Mouse (Mus musculus): ENCODE results near the gene Pnliprp2. TPM values are rescaled to one million over a fixed set of nuclear protein-coding genes. Genes with fewer than 3 reads are reported as not detected.

Pnliprp2 gene
- total and polyA plus RNA-seq, 3 experiments: not detected

DNA sequence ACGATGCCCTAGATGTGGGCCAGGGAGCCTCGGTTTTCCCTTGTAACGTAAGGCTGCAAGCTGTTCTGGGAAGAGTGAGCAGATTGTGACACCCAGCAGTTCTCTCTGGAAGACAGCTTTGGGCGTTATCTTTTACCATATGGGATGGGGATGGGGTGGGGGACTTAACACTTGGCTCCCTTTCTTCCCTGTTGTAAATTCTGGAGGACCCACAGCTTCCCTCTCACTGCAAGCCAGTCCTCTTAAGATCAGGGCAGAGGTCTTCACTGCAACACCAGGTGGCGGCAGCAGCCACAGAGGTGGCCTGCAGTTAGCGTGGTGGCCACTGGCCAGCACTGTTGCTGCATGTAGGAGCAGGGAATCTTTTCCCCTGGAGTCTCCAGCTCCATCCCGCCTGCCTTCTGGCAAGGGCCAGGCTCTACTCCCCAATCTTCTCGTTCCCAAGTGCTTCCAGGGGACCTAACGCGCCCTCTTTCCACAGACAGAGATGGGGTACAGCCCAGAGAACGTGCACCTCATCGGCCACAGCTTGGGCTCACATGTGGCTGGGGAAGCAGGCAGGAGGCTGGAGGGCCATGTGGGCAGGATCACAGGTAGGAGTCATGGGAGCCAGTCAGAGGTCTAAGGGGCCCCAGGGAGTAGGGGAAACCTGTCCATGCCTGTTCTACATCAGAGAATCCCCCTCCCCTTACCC lies 3.5 kb downstream of the Pnliprp2 start:
- Histone ChIP-seq H3K79me2 (ENCODE audit: control insufficient read depth, insufficient read depth, low read length, poor library complexity) (no peaks in the 10 kb centered on the region), H3K27ac (ENCODE audit: control insufficient read depth, low read depth, low read length) (no peak overlapping the region), H3K9me3 (replicated peaks; ENCODE audit: insufficient read depth, low read length) (no peaks in the 10 kb centered on the region), H3K27me3 (ENCODE audit: control insufficient read depth in 1 of 2, insufficient read depth in 2 of 2, low read length in 2 of 2) (no peaks in the 10 kb centered on the region), H3K9ac (ENCODE audit: control insufficient read depth, low read depth, low read length, poor library complexity, severe bottlenecking) (no peak overlapping the region), H3K4me1 (ENCODE audit: control insufficient read depth in 1 of 2, insufficient read depth in 2 of 2, low read length in 2 of 2) (no peaks in the 10 kb centered on the region), H3K36me3 (ENCODE audit: control insufficient read depth in 1 of 2, insufficient read depth in 2 of 2, low read length in 2 of 2) (no peaks in the 10 kb centered on the region), H3K4me3 (ENCODE audit: control insufficient read depth in 1 of 2, insufficient read depth in 1 of 2, low read depth in 2 of 2, low read length in 2 of 2) (no peak overlapping the region)
- DNase-seq (ENCODE audit: low read depth, low spot score): no peak
- TF ChIP-seq MEF2A (IDR thresholded peaks at IDR 0.05; ENCODE audit: extremely low read depth, insufficient replicate concordance, low read depth, low read length, poor library complexity, severe bottlenecking): no peak
- TF ChIP-seq MXI1 (IDR thresholded peaks at IDR 0.05; ENCODE audit: low read depth, low read length): no peak
- no peak for TF ChIP-seq ZKSCAN1 (IDR thresholded peaks at IDR 0.05; ENCODE audit: low read depth, low read length)
- no peak for TF ChIP-seq ZMIZ1 (IDR thresholded peaks at IDR 0.05; ENCODE audit: low read depth, low read length)
- TF ChIP-seq POLR2AphosphoS2 (IDR thresholded peaks at IDR 0.05; ENCODE audit: low read length): no peak
- TF ChIP-seq GATA1 (IDR thresholded peaks at IDR 0.05; ENCODE audit: low read depth, low read length): no peak
- TF ChIP-seq MYC (IDR thresholded peaks at IDR 0.05; ENCODE audit: low read depth, low read length): no peak
- no peak for TF ChIP-seq ETS1 (IDR thresholded peaks at IDR 0.05; ENCODE audit: low read depth, low read length)
- no peak for TF ChIP-seq TCF12 (IDR thresholded peaks at IDR 0.05; ENCODE audit: low read depth, low read length)
- TF ChIP-seq MAZ (IDR thresholded peaks at IDR 0.05; ENCODE audit: low read depth, low read length): no peak
- no peak for TF ChIP-seq POLR2A (IDR thresholded peaks at IDR 0.05; ENCODE audit: control insufficient read depth in 1 of 2, insufficient read depth in 1 of 2, low read depth in 1 of 2, low read length in 2 of 2, poor library complexity in 1 of 2)
- TF ChIP-seq SMC3 (IDR thresholded peaks at IDR 0.05; ENCODE audit: low read depth, low read length): no peak
- TF ChIP-seq EP300 (IDR thresholded peaks at IDR 0.05; ENCODE audit: low read depth in 1 of 2, low read length in 2 of 2): no peak

- Histone ChIP-seq H3K4me1 (ENCODE audit: control insufficient read depth in 1 of 2, insufficient read depth in 2 of 2, low read length in 2 of 2) (no peaks in the 10 kb centered on the region), H3K79me2 (ENCODE audit: control insufficient read depth, insufficient read depth, low read length, poor library complexity) (no peaks in the 10 kb centered on the region), H3K27me3 (ENCODE audit: control insufficient read depth in 1 of 2, insufficient read depth in 2 of 2, low read length in 2 of 2) (no peaks in the 10 kb centered on the region), H3K27ac (ENCODE audit: control insufficient read depth, low read depth, low read length) (no peak overlapping the region), H3K9me3 (replicated peaks; ENCODE audit: insufficient read depth, low read length) (no peaks in the 10 kb centered on the region), H3K4me3 (ENCODE audit: control insufficient read depth in 1 of 2, insufficient read depth in 1 of 2, low read depth in 2 of 2, low read length in 2 of 2) (no peak overlapping the region), H3K9ac (ENCODE audit: control insufficient read depth, low read depth, low read length, poor library complexity, severe bottlenecking) (no peak overlapping the region), H3K36me3 (ENCODE audit: control insufficient read depth in 1 of 2, insufficient read depth in 2 of 2, low read length in 2 of 2) (no peaks in the 10 kb centered on the region)
- TF ChIP-seq MAX (IDR thresholded peaks at IDR 0.05; ENCODE audit: low read length) (no peak), SMC3 (IDR thresholded peaks at IDR 0.05; ENCODE audit: low read depth, low read length) (no peak), MXI1 (IDR thresholded peaks at IDR 0.05; ENCODE audit: low read depth, low read length) (no peak), MEF2A (IDR thresholded peaks at IDR 0.05; ENCODE audit: extremely low read depth, insufficient replicate concordance, low read depth, low read length, poor library complexity, severe bottlenecking) (no peak), POLR2A (IDR thresholded peaks at IDR 0.05; ENCODE audit: control insufficient read depth in 1 of 2, insufficient read depth in 1 of 2, low read depth in 1 of 2, low read length in 2 of 2, poor library complexity in 1 of 2) (no peak), JUND (IDR thresholded peaks at IDR 0.05; ENCODE audit: low read depth, low read length) (no peak), POLR2AphosphoS5 (IDR thresholded peaks at IDR 0.05; ENCODE audit: borderline replicate concordance, low read depth, low read length) (no peak), TBP (IDR thresholded peaks at IDR 0.05; ENCODE audit: low read depth, low read length) (no peak), ELF1 (IDR thresholded peaks at IDR 0.05; ENCODE audit: low read depth, low read length) (no peak), NELFE (IDR thresholded peaks at IDR 0.05; ENCODE audit: low read depth, low read length) (no peak), TAL1 (IDR thresholded peaks at IDR 0.05; ENCODE audit: low read length) (no peak), CHD1 (IDR thresholded peaks at IDR 0.05; ENCODE audit: low read depth, low read length) (no peak), MAZ (IDR thresholded peaks at IDR 0.05; ENCODE audit: low read depth, low read length) (no peak), ZMIZ1 (IDR thresholded peaks at IDR 0.05; ENCODE audit: low read depth, low read length) (no peak), ETS1 (IDR thresholded peaks at IDR 0.05; ENCODE audit: low read depth, low read length) (no peak), HCFC1 (IDR thresholded peaks at IDR 0.05; ENCODE audit: low read depth, low read length) (no peak), E2F4 (IDR thresholded peaks at IDR 0.05; ENCODE audit: borderline replicate concordance, low read depth, low read length) (no peak), USF2 (IDR thresholded peaks at IDR 0.05; ENCODE audit: borderline replicate concordance in 1 of 2, insufficient read depth in 1 of 2, low read depth in 1 of 2, low read length in 2 of 2) (no peak)
- no peak for DNase-seq (ENCODE audit: low read depth, low spot score)
Observed at GRCm38 (mm10) chr19:58767329-58767728, 7.8 kb downstream of the Pnliprp2 start.
